Mouse (Mus musculus) hindbrain, embryonic 11.5 days (tissue): ENCODE data around the gene Trappc13. TPM values are rescaled to one million over a fixed set of nuclear protein-coding genes. Genes with fewer than 3 reads are reported as not detected.
"Not testable (repeated sequence)": the region's sequence is repeated elsewhere in the genome, so short reads cannot be mapped to it uniquely, and the experiment has no call there.

Experiments
- ATAC-seq: fragments of 200-750 bp; cut with Nextera tagmentation; 2 replicates; pipeline ENCODE4 v1.8.0; 2017; ENCODE audit warnings: mild to moderate bottlenecking, moderate TSS enrichment, moderate library complexity; ENCODE audit not compliant: low FRiP score
- DNase-seq: peaks from one replicate; pipeline ENCODE4 v3.0.0-alpha.2; 2015; ENCODE audit warnings: low spot score
- H3K27ac ChIP-seq: fragments of 300-500 bp; sonication (generic); 2 replicates; pipeline ENCODE4 v1.5.1; 2014; ENCODE audit warnings: mild to moderate bottlenecking, low read depth, low read length
- H3K27me3 ChIP-seq: fragments of 300-500 bp; sonication (generic); 2 replicates; pipeline ENCODE4 v1.6.1; 2014; ENCODE audit warnings: mild to moderate bottlenecking, low read length, moderate library complexity, mixed read lengths; ENCODE audit not compliant: control insufficient read depth, insufficient read depth
- H3K36me3 ChIP-seq: fragments of 300-500 bp; sonication (generic); 2 replicates; pipeline ENCODE4 v1.6.1; 2014; ENCODE audit warnings: mild to moderate bottlenecking, low read length, moderate library complexity, mixed read lengths; ENCODE audit not compliant: control insufficient read depth, insufficient read depth
- H3K4me1 ChIP-seq: fragments of 300-500 bp; sonication (generic); replicated peaks from 2 replicates; pipeline ENCODE4 v1.6.1; 2014; ENCODE audit warnings: low read length, mixed read lengths; ENCODE audit not compliant: control insufficient read depth, insufficient read depth
- H3K4me2 ChIP-seq: fragments of 300-500 bp; sonication (generic); replicated peaks from 2 replicates; pipeline ENCODE4 v1.6.1; 2014; ENCODE audit warnings: mild to moderate bottlenecking, low read depth, low read length
- H3K4me3 ChIP-seq: fragments of 300-500 bp; sonication (generic); 2 replicates; pipeline ENCODE4 v1.5.1; 2014; ENCODE audit warnings: low read depth, low read length
- H3K9ac ChIP-seq: fragments of 300-500 bp; sonication (generic); 2 replicates; pipeline ENCODE4 v1.6.1; 2014; ENCODE audit warnings: low read depth, low read length
- H3K9me3 ChIP-seq: fragments of 300-500 bp; sonication (generic); 2 replicates; pipeline ENCODE4 v1.6.1; 2016; ENCODE audit warnings: low read length; ENCODE audit not compliant: control insufficient read depth
- WGBS: fragments of 180-500 bp; shearing (Covaris S2); extraction: QIAGEN DNeasy Blood & Tissue Kit; methylation state at CpG from one replicate; pipeline ENCODE4 v1.1.7; 2014; 5-methylcytosine and 5-hydroxymethylcytosine counted together
- polyA plus RNA-seq: library from polyadenylated mRNA; unstranded; fragments of >200 nt; fragmentation: Nextera tagmentation; extraction: Ambion mirVana; gene quantifications from 2 replicates; pipeline ENCODE4 v1.2.1, GENCODE M21; 2014

The Trappc13 gene
- 85.4 and 87.8 TPM in 2 replicates for polyA plus RNA-seq

DNA sequence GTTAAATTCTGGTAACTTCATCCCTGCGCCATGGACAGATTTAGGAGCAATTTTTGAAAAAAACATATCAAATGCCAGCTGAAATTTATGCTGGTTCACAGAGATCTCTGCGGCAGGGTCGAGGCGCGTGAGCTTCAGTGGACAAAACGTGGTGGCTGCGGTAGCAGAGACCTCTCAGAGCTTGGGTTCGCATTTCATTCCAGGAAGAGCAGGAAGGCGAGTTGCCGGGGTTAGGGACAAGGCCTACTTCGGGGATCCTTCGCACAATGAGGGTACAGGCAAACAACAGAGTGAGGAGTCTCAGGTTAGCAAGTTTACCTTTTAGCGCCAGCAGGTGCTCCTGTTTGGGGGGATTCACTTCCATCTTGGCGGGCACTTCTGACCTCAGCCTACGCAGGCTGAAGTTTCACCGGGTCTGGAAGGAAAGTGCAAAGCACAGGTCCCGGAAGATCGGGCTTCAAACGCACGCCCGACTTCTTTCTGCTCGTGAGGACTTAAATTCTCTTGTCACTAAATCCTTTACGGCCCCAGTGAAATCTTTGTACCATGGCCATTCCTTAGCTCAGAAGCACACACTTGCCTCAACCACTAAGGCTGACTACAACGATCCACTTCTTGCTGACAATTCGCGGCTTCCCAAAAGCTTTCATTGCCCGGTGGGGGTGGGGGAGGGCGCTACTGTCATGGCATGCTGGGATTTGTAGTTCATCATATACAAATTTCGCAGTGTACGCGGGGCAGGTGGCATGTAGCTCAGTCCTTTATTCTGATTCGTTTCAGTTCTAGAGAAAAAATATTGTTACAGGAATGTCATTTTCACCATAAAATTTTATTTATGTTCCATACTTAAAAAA is at the start of gene Trappc13:
TSS of gene Trappc13 (minus strand) at position 674 of the 854 bp plus-strand sequence.
- under 1% methylated on average over 32 of the region's 32 CpGs for WGBS
- DNase-seq, result peak; percentile 87
- peak; percentile 93 for ATAC-seq

DNA sequence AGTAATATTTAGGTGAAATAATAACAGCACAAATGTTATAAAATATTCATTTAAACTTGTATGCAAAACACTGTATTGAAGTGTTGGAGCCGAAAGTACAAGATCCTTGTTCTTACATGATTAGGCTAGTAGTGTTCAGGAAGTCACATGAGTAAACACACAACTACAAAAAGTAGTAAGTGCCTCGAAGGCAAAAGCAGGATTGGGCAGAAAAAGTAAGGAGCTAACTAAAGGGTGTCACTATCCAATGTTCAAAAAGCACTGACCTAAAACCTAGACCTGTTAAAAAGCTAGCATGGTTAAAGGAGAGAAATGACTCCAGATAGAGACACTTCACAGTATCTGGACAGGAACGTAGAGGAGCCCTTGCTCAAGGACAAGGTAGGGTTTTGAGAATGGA is 49.2 kb upstream of the Trappc13 start:
- ATAC-seq (no peak), DNase-seq (no peak)
- H3K4me1 ChIP-seq, result no peaks in the 10 kb centered on the region
- no peak overlapping the region for H3K27ac ChIP-seq
- 75% methylated on average over 3 of the region's 3 CpGs for WGBS
- peak overlapping the region; percentile 83 for H3K9ac ChIP-seq
- no peaks in the 10 kb centered on the region for H3K9me3 ChIP-seq
- H3K36me3 ChIP-seq, result no peaks in the 10 kb centered on the region
- H3K4me2 ChIP-seq, result peak overlapping the region; percentile 71
- H3K27me3 ChIP-seq, result no peaks in the 10 kb centered on the region
- peak overlapping the region; percentile 83 for H3K4me3 ChIP-seq

More for the DNA sequence above, at the start of gene Trappc13:
- H3K4me1 ChIP-seq, result no peaks in the 10 kb centered on the region
- no peaks in the 10 kb centered on the region for H3K36me3 ChIP-seq
- peak within 1 kb of the TSS; percentile 62 for H3K4me2 ChIP-seq
- no peaks in the 10 kb centered on the region for H3K27me3 ChIP-seq
- H3K9ac ChIP-seq, result peak within 1 kb of the TSS; percentile 79
- H3K4me3 ChIP-seq, result peak within 1 kb of the TSS; percentile 78
- no peaks in the 10 kb centered on the region for H3K9me3 ChIP-seq
- H3K27ac ChIP-seq, result peak within 1 kb of the TSS; percentile 65; the same call in 1 of the 2 replicates

DNA sequence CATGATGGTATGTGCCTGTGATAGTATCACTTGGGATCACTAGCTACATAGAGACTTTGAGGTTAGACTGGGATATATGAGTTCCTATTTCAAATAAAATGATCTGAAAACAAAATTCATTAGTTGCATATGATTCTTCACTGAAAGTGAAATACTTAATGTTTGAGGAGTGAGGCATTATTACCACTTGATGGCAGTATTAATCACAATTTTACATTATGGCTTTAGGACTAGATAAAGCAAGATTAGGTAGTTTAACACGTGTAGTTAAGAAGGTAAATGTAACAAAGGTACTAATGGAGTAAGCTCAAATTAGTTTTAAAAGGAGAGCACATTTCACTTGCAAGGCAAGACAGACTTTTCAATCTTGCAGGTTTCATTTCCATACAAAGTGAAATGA is 26.0 kb upstream of the Trappc13 start:
- H3K4me2 ChIP-seq, result no peak overlapping the region
- 71% methylated on average over 1 of the region's 1 CpGs for WGBS
- peak; percentile 3 for DNase-seq

DNA sequence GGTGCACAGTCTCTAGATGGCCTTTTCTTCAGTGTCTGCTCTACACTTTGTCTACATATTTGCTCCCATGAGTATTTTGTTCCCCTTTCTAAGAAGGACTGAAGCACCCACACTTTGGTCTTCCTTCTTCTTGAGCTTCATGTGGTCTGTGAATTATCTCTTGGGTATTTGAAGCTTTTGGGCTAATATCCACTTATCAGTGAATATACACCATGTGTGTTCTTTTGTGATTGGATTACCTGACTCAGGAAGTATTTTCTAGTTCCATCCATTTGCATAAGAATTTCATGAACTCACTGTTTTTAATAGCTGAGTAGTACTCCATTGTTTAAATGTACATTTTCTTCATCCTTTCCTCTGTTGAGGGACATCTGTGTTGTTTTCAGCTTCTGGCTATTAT is 17.6 kb upstream of the Trappc13 start:
- DNase-seq, H3K4me1 ChIP-seq, H3K9ac ChIP-seq, ATAC-seq, H3K27me3 ChIP-seq, H3K36me3 ChIP-seq, H3K9me3 ChIP-seq, H3K4me2 ChIP-seq, H3K4me3 ChIP-seq, H3K27ac ChIP-seq: not testable (repeated sequence)

More for the DNA sequence above, 26.0 kb upstream of the Trappc13 start:
- Histone ChIP-seq H3K27me3 (no peaks in the 10 kb centered on the region), H3K9me3 (no peaks in the 10 kb centered on the region), H3K27ac (no peak overlapping the region), H3K36me3 (no peaks in the 10 kb centered on the region), H3K4me3 (no peak overlapping the region), H3K4me1 (no peaks in the 10 kb centered on the region), H3K9ac (no peak overlapping the region)
- no peak for ATAC-seq

DNA sequence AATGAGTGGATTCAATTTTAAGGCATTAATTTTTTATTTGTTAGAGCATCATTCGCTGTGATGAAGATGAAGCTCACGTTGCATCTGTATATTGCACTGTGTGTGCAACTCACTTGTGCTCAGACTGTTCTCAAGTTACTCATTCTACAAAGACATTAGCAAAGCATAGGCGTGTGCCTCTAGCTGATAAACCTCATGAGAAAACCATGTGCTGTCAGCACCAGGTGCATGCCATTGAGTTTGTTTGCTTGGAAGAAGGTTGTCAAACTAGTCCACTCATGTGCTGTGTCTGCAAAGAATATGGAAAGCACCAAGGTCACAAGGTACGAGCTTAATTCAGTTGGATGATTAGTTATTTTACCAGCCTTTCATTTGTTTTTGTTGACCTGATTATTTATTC is 9.1 kb upstream of the Trappc13 start:
- H3K4me2 ChIP-seq, result no peak overlapping the region
- no peak for DNase-seq
- H3K27me3 ChIP-seq, result no peaks in the 10 kb centered on the region
- no peak for ATAC-seq
- H3K9ac ChIP-seq, result no peak overlapping the region
- no peaks in the 10 kb centered on the region for H3K9me3 ChIP-seq
- no peaks in the 10 kb centered on the region for H3K4me1 ChIP-seq
- H3K36me3 ChIP-seq, result no peaks in the 10 kb centered on the region
- no peak overlapping the region for H3K4me3 ChIP-seq
- 90% methylated on average over 4 of the region's 4 CpGs for WGBS
- H3K27ac ChIP-seq, result no peak overlapping the region

DNA sequence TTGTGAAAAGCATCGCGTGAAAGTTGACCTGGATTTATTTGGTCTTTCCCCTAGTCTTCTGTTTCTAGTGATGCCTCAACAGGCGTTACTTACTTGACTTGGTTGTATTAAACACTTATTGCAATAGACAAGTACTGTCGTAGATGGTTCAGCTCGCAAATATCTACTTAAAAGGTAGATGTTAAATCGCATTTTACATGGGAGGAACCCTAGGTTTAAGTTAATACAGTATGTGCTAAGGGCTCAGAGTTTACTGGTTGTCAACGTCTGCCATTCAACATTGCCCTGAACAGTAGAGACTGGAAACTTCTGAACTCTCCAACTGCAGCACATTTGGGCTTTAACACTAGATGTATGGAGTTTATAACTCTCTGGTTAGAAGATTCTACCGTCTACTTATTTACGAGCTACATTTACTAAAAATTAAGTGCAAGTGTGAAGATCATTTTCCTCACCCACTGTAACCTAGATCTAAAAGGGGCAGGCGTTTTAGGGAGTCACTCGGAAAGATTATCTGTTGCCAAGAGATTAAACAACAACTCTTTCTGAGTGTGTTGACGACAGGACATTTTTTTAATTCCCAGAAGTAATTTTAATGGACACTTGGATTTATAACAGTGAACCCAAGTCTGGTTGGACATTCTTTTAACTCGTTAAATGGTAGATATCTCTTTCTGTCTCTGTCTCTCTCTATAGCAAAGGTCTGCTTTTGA is 1.1 kb upstream of the Trappc13 start:
- Histone ChIP-seq H3K4me1 (no peaks in the 10 kb centered on the region), H3K9ac (peak overlapping the region; percentile 79), H3K4me3 (peak overlapping the region; percentile 78), H3K36me3 (no peaks in the 10 kb centered on the region), H3K27ac (peak overlapping the region; percentile 61; the same call in 1 of the 2 replicates), H3K9me3 (no peaks in the 10 kb centered on the region), H3K27me3 (no peaks in the 10 kb centered on the region), H3K4me2 (peak overlapping the region; percentile 62)
- no peak for DNase-seq
- 23% methylated on average over 13 of the region's 13 CpGs for WGBS
- ATAC-seq, result peak; percentile 2; the same call in 1 of the 2 replicates

DNA sequence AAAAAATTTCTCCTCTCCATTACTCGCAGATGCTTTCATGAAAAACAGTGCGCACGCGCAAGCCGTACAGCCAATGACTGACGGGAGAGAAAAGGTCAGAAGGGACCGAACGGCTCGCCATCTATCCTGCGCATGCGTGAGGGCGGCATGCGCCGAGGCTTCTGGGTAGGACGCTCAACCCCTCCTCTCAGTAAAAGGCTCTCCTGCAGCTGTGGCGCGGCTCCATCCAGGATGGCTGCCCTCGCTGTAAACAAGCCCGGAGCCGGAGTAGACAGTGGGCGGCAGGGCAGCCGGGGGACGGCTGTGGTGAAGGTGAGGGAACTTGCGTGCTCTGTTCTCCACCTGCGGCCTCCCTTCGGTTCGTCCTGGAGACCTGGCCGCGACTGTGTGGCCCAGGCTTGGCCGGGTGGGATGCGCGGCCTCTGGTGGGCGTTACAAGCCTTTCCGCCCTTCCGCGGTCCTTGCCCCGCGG is 417 bp upstream of the Trappc13 start, which contains the start of gene Trim23:
TSS of gene Trim23 (plus strand) at position 148 of the 472 bp plus-strand sequence.
- Histone ChIP-seq H3K4me3 (peak within 1 kb of the TSS; percentile 78), H3K27me3 (no peaks in the 10 kb centered on the region), H3K27ac (peak within 1 kb of the TSS; percentile 65; the same call in 1 of the 2 replicates), H3K9ac (peak within 1 kb of the TSS; percentile 79), H3K36me3 (no peaks in the 10 kb centered on the region), H3K4me1 (no peaks in the 10 kb centered on the region), H3K9me3 (no peaks in the 10 kb centered on the region), H3K4me2 (peak within 1 kb of the TSS; percentile 62)
- DNase-seq, result peak; percentile 100
- 0% methylated on average over 38 of the region's 38 CpGs for WGBS
- ATAC-seq, result peak; percentile 99

DNA sequence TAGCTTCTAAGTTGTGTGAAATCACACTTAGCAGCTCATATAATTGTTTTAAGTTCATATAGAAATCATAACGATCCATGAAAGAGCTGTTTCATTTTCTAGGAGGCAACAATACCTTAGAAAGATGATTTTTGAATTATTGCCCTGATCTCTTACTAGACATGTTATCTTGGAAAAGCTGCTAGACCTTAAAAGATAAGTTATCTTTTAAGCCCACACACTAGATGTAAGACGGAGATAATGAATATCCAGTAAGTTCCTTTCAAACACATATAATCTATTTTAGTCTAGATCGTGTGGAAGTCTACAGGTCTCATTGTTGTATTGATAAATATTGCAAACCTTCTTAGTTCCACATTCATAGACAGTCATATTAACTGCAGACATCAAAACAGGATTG is 1.4 kb downstream of the Trappc13 start:
- DNase-seq, result no peak
- no peak overlapping the region for H3K9ac ChIP-seq
- 83% methylated on average over 3 of the region's 3 CpGs for WGBS
- H3K27ac ChIP-seq, result no peak overlapping the region
- peak overlapping the region; percentile 22 for H3K4me3 ChIP-seq
- H3K4me2 ChIP-seq, result peak overlapping the region; percentile 36
- no peaks in the 10 kb centered on the region for H3K9me3 ChIP-seq
- no peaks in the 10 kb centered on the region for H3K36me3 ChIP-seq
- ATAC-seq, result no peak
- no peaks in the 10 kb centered on the region for H3K27me3 ChIP-seq
- no peaks in the 10 kb centered on the region for H3K4me1 ChIP-seq
